Mouse (Mus musculus): Measurements from ENCODE around the gene Cox4i2.

DNA sequence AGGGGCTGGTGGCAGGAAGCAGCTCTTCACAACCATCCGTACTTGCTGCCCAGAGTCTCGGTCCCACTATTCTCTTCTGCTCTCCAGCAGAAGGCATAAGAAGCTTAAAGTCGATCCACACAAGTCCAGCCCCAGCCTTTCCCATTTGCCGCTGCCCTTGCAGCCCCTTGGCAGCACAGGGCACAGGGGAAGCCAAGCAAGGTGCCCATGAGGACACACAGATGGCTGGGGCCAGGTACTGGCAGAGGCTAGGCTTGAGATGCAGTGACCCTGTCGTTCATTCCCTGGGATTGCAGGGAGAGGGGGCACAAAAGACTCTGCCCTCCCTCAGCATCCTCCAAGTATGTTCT is 49.7 kb upstream of the Cox4i2 start:
- TF ChIP-seq CTCF (IDR thresholded peaks at IDR 0.05; ENCODE audit: extremely low read depth, insufficient read depth, low read length) (no peak), POLR2A (IDR thresholded peaks at IDR 0.05; ENCODE audit: extremely low read depth, insufficient read depth, low read length) (no peak)
